Mouse (Mus musculus) adrenal gland, postnatal 4 days (tissue): ENCODE data around the gene Olfr467. TPM values are rescaled to one million over a fixed set of nuclear protein-coding genes. Genes with fewer than 3 reads are reported as not detected.
"Not testable (repeated sequence)": the region's sequence is repeated elsewhere in the genome, so short reads cannot be mapped to it uniquely, and the experiment has no call there.

Source experiments
- DNase-seq, 2 experiments: peaks; one replicate each; pipeline ENCODE4 v3.0.0; 2021 to 2022; ENCODE audit warnings: low spot score in 2 of 2, mixed read lengths in 2 of 2
- long read RNA-seq, 2 experiments: library from polyadenylated mRNA; stranded (forward); transcript quantifications; one replicate each; pipeline ENCODE4 v2.0.0; 2021
- total RNA-seq, 2 experiments: library from RNA; stranded (reverse); gene quantifications; 2 replicates each; pipeline ENCODE4 v1.2.3; 2021

The Olfr467 gene
- total RNA-seq: not detected
- long read RNA-seq, experiment 1: 0 reads
- long read RNA-seq, experiment 2: 0 reads

GRCm38 (mm10) chr7:107811963-107812362 lies at the start of gene Olfr467:
TSS of gene Olfr467 (plus strand) at chr7:107812263.
- no peak for DNase-seq

DNA sequence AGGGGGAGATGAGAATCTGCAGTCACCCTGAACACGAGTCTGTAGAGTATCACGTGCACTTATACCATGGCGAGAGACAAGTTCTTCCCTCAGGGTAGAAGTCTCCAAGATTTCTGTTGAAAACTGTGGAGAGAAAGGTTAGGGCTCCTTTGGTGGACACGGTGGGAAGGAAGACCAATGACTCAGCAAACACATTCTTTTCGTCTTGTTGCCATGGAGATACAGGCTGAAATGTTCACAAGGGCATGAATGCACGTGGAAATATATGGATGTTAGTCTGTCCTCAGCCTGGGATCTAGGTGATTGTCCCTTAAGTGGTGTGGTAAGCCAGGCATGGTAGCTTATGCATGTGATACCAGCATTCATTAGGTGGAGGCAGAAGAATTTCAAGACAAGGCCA lies 41.3 kb upstream of the Olfr467 start:
- DNase-seq: no peak

DNA sequence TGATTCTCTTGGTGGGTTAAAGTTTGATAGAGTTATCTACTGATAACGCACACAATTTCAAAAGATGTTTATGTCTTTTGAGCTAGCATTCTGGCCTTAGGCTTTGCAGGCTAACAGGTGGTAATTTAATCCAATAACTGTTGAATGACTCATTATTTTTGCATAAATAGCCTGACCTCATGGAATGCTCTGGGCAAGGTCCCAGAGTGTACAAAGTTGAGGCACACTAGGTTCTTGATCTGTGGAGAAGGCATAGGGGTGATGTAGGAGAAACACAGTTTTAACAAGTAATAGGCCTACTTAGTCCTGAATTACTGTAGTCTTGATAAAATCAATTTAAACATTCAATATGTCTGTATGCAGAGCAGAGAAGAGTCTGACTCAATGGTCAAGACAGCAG lies 33.8 kb upstream of the Olfr467 start:
- no peak for DNase-seq

DNA sequence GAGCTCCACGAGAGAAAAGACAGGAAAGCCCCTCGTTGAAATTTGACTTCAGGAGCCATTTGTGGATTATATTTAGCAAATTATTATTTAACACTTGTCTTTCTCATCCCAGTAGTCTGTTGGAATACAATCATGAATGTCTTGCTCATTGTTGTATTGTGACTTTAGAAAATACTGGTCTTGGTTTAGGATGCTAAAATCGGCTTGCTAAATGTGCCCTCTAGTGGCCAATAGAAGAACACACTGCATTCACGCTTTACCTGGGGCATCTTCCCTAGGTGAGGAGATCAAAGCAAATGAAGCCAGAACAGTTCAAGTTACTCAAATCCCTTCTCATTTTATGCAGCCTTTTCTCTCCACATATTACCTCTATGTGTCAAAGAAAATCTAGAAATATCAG lies 32.5 kb upstream of the Olfr467 start:
- DNase-seq: no peak

- no peak for DNase-seq
Measured at GRCm38 (mm10) chr7:107787977-107788620, 24.0 kb upstream of the Olfr467 start.

GRCm38 (mm10) chr7:107796500-107796899 lies 15.6 kb upstream of the Olfr467 start:
- no peak for DNase-seq

- no peak for DNase-seq
Measured at GRCm38 (mm10) chr7:107801108-107801507, 11.0 kb upstream of the Olfr467 start, which contains the start of gene Ovch2. TSS of gene Ovch2 (minus strand) at chr7:107801208.

DNA sequence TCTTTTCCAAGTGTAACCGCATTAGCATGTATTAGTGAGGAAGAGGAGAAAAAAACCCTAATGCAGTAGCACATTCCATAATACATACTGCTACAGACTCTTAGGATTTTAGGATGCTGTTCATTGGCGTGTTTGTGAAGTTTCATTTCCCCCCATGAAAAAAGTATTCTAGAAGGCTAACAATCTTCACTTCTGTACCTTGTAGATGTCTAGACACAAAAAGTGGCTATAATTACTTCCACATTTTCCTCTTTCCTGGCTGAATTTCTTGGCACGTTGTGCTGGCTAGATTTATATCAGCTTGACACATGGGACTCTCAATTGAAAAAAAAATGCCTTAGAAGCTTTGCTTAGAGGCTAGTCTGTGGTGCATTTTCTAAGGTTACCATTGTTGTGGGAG lies 9.9 kb upstream of the Olfr467 start:
- no peak for DNase-seq

DNA sequence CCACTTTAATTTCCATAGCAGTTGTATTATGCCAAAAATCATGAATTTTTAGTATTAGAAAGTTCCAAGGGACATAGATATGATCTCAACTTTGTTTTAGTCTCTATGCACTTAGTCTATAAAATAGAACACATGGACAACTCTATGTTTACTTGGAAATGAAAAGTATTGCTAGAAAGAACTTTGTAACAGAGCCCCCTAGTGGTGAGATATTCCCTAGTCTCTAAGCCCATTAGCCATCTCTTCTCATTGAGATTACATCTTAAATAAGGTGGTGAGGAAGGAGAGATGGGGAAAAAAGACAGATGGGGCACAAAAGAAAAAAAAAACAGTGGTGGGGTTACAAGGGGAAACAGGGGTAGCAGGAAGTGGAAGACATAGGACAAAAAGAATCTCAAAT lies 7.4 kb downstream of the Olfr467 start:
- no peak for DNase-seq

- DNase-seq: not testable (repeated sequence)
Measured at GRCm38 (mm10) chr7:107823867-107824266, 11.8 kb downstream of the Olfr467 start.

GRCm38 (mm10) chr7:107825441-107825840 lies 13.4 kb downstream of the Olfr467 start, which contains the start of gene Olfr469:
TSS of gene Olfr469 (minus strand) at chr7:107825541.
- not testable (repeated sequence) for DNase-seq

DNA sequence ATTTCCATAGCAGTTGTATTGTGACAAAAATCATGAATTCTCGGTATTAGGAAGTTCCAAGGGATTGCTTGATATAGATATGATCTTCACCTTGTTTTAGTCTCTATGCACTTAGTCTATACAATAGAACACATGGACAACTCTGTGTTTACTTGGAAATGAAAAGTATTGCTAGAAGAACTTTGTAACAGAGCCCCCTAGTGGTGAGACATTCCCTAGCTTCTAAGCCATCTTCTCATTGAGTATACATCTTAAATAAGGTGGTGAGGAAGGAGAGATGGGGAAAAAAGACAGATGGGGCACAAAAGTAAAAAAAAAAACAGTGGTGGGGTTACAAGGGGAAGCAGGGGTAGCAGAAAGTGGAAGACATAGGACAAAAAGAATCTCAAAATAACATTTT lies 29.7 kb downstream of the Olfr467 start:
- DNase-seq: no peak

DNA sequence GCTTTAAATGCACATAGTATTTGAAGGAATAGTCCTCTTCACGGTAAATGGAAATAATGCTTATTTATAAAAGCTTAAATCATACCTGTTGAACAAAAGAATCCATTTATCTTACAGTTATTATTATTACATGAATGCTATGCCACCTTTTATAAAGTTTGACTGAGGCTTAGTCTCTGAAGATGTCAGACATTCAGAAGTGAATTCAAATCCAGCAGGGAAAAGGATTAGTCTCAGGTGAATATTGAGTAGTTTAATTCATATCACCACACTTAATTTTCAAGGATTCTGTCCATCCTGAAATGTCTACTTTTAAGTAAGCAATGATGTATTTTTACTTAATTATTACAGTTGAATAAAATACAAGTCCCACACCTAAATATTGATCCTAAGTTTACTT lies 35.3 kb downstream of the Olfr467 start, which contains the start of gene Olfr470:
Gene Olfr470, minus strand, starts transcription at position 101 of the 400 bp plus-strand sequence.
- DNase-seq: not testable (repeated sequence)

Other genes with a start within 250 kb of the Olfr467 start
- 10 to 100 TPM; 15.3 to 16.9 TPM for gene Olfml1, start 244.8 kb upstream of the Olfr467 start, total RNA-seq
- 10 to 100 TPM in 1 of 2 experiments, 1 to 10 TPM in 1; 9.4 to 10.4 TPM for gene Ppfibp2, start 217.1 kb upstream of the Olfr467 start, total RNA-seq
- not detected for gene 5330417H12Rik, start 187.1 kb upstream of the Olfr467 start, total RNA-seq
- gene Cyb5r2, start 54.2 kb upstream of the Olfr467 start, total RNA-seq: under 1 TPM in 1 of 2 experiments, not detected in 1; 0.17 TPM
- not detected for gene Ovch2, start 11.1 kb upstream of the Olfr467 start, total RNA-seq
- not detected for gene Olfr469, start 13.3 kb downstream of the Olfr467 start, total RNA-seq
- gene Olfr470, start 35.2 kb downstream of the Olfr467 start, total RNA-seq: not detected
- not detected for gene Olfr472, start 85.6 kb downstream of the Olfr467 start, total RNA-seq
- gene Olfr473, start 118.2 kb downstream of the Olfr467 start, total RNA-seq: not detected
- not detected for gene Olfr474, start 142.4 kb downstream of the Olfr467 start, total RNA-seq
- not detected for gene Olfr476, start 152.5 kb downstream of the Olfr467 start, total RNA-seq
- not detected for gene Olfr477, start 174.4 kb downstream of the Olfr467 start, total RNA-seq
- gene Olfr478, start 221.7 kb downstream of the Olfr467 start, total RNA-seq: not detected
- not detected for gene Olfr479, start 238.4 kb downstream of the Olfr467 start, total RNA-seq